Mouse (Mus musculus) myocyte (in vitro differentiated cells): ENCODE data around the gene Pde3b.

ENCODE experiments used
- CEBPB ChIP-seq: IDR thresholded peaks from 2 replicates; pipeline ENCODE4 v1.6.1; 2011; ENCODE audit warnings: mild to moderate bottlenecking, moderate library complexity; ENCODE audit not compliant: poor library complexity, insufficient read depth, severe bottlenecking
- E2F4 ChIP-seq: IDR thresholded peaks from one replicate; pipeline ENCODE4 v1.6.1; 2011; ENCODE audit warnings: mild to moderate bottlenecking, control low read depth, moderate library complexity; ENCODE audit not compliant: insufficient read depth
- MAX ChIP-seq: IDR thresholded peaks from one replicate; pipeline ENCODE4 v1.6.1; 2011; ENCODE audit warnings: low read depth, mild to moderate bottlenecking, control low read depth
- MYOD1 ChIP-seq, 3 experiments: IDR thresholded peaks; one replicate each; pipeline ENCODE4 v1.6.1; 2011; ENCODE audit warnings: control low read depth in 2 of 3, low read depth in 2 of 3, mild to moderate bottlenecking in 2 of 3, moderate library complexity in 1 of 3; ENCODE audit not compliant: insufficient read length in 2 of 3, control insufficient read depth in 1 of 3
- MYOG ChIP-seq, 3 experiments: IDR thresholded peaks; one replicate each; pipeline ENCODE4 v1.6.1; 2011; ENCODE audit warnings: control low read depth in 2 of 3, low read depth in 2 of 3, mild to moderate bottlenecking in 2 of 3; ENCODE audit not compliant: insufficient read length in 2 of 3, control insufficient read depth in 1 of 3, insufficient read depth in 1 of 3
- POLR2A ChIP-seq: IDR thresholded peaks from one replicate; pipeline ENCODE4 v1.6.1; 2011; ENCODE audit warnings: low read depth, mild to moderate bottlenecking, control low read depth, moderate library complexity; ENCODE audit not compliant: insufficient read length
- REST ChIP-seq: IDR thresholded peaks from one replicate; pipeline ENCODE4 v1.6.1; 2011; ENCODE audit warnings: mild to moderate bottlenecking, control low read depth, moderate library complexity; ENCODE audit not compliant: insufficient read depth, insufficient read length
- SRF ChIP-seq: IDR thresholded peaks from one replicate; pipeline ENCODE4 v1.6.1; 2011; ENCODE audit warnings: low read depth; ENCODE audit not compliant: control insufficient read depth, insufficient read length
- TCF12 ChIP-seq: IDR thresholded peaks from one replicate; pipeline ENCODE4 v1.6.1; 2011; ENCODE audit warnings: mild to moderate bottlenecking, control low read depth; ENCODE audit not compliant: poor library complexity, insufficient read depth, severe bottlenecking
- TCF3 ChIP-seq: IDR thresholded peaks from one replicate; pipeline ENCODE4 v1.6.1; 2011; ENCODE audit warnings: low read depth, control low read depth; ENCODE audit not compliant: insufficient read length
- USF1 ChIP-seq: IDR thresholded peaks from one replicate; pipeline ENCODE4 v1.6.1; 2011; ENCODE audit warnings: low read depth, mild to moderate bottlenecking, control low read depth, moderate library complexity

GRCm38 (mm10) chr7:114494033-114494432, 79.0 kb downstream of the Pde3b start:
- TF ChIP-seq MAX: no peak
- TF ChIP-seq CEBPB: no peak
- TF ChIP-seq POLR2A: no peak
- TF ChIP-seq TCF12: no peak
- no peak for TF ChIP-seq E2F4
- TF ChIP-seq USF1: no peak
- no peak for TF ChIP-seq MYOD1 (IDR thresholded peaks at IDR 0.05; ENCODE audit: control insufficient read depth in 1 of 3, insufficient read length in 2 of 3, low read depth in 2 of 3)
- no peak for TF ChIP-seq REST
- TF ChIP-seq TCF3: no peak
- no peak for TF ChIP-seq MYOG (IDR thresholded peaks at IDR 0.05; ENCODE audit: control insufficient read depth in 1 of 3, insufficient read depth in 1 of 3, insufficient read length in 2 of 3, low read depth in 2 of 3)
- no peak for TF ChIP-seq SRF
